ENCODE assay signal across 8 mouse cellular contexts in the genomic region with DNA sequence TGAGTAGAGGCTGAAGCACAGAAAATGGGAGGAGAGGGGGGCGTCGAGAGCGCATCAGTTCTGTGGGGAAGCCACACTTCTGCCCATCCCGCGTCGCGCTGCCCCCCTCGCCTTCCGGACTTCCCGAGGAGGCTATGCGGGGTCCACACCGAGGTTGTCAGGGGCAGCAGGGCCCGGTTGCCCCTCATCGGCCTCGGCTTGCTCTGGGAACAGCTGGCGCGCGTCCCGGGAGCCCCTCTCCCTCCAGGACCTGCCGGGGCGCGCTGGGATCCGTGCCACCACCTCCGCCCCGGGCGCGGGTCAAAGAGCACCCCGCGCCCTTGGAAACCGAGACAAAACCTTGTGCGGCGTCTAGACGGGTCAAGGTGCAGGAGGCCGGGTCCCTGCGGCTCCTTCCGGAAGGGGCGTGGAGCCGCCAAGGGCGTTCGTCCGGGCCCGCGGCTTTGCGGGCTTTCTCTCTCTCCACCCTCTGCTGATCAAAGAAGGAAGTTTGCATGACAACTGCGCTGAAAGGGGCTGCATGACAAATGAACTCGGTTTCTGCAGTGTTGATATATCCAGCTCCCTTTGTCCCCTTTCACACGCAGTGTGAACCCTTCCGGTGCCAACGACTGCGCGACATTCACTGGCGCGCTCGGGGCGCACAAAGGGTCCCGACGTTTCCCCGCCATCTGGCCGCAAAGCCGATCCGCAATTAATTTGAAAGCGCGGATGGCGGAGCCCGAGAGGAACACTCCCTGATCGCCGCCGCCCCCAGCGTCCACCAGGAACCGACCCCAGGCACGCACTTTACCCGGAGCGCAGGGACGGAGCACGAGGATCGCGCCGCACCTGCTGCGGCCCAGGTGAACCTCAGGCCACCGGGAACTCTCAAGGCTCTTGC. TPM values are rescaled to one million over a fixed set of nuclear protein-coding genes. Genes with fewer than 3 reads are reported as not detected.
DNase-seq lines count a peak whose midpoint lies in the region; ATAC-seq and TF ChIP-seq lines count a peak whose summit lies in the region.

No protein-coding gene starts in this region.

- no peaks in the 10 kb centered on the region for H3K9me3 ChIP-seq in lung, embryonic 14.5 days (ENCODE audit: low read depth, low read length)
- no peaks in the 10 kb centered on the region for H3K9me3 ChIP-seq in embryonic facial prominence, embryonic 11.5 days (replicated peaks; ENCODE audit: control insufficient read depth, low read length)

- H3K27me3 ChIP-seq in lung, embryonic 14.5 days (ENCODE audit: insufficient read depth, low read length) = peaks cover 95% of the 10 kb centered on the region
- peaks cover 56% of the 10 kb centered on the region for H3K27me3 ChIP-seq in embryonic facial prominence, embryonic 11.5 days (ENCODE audit: control insufficient read depth, insufficient read depth, low read length)

- TF ChIP-seq CTCF in lung, embryonic 14.5 days (IDR thresholded peaks at IDR 0.05; ENCODE audit: low read depth) = no peak
- TF ChIP-seq CTCF in lung, adult 2 months (IDR thresholded peaks at IDR 0.05; ENCODE audit: insufficient read depth, low read length) = no peak

- no peak for ATAC-seq in lung, embryonic 14.5 days (ENCODE audit: insufficient read depth)
- peak; percentile 52; the same call in 1 of the 2 replicates for ATAC-seq in embryonic facial prominence, embryonic 11.5 days (replicated peaks; ENCODE audit: insufficient number of reproducible peaks, low FRiP score, low TSS enrichment, low read depth)
- peak; percentile 53; the same call in 1 of the 2 replicates for ATAC-seq in megakaryocyte progenitor cell, adult 5-6 weeks (replicated peaks; ENCODE audit: poor library complexity)

- no peak overlapping the region for H3K27ac ChIP-seq in lung, embryonic 14.5 days (ENCODE audit: low read depth)
- no peak overlapping the region for H3K27ac ChIP-seq in embryonic facial prominence, embryonic 11.5 days (replicated peaks; ENCODE audit: low read depth, low read length)

- peak; percentile 16 for DNase-seq in lung, embryonic 14.5 days
- no peak for DNase-seq in lung, adult 2 months
- peak; percentile 48 for DNase-seq in embryonic facial prominence, embryonic 11.5 days (ENCODE audit: low spot score)
- peak; percentile 17 for DNase-seq in kidney, adult 11 months
- DNase-seq in ovary, postnatal 10 days (ENCODE audit: low spot score) = no peak
- DNase-seq in adrenal gland, adult 18-20 months (ENCODE audit: low spot score in 2 of 2) = no peak
- no peak for DNase-seq in layer of hippocampus, adult 9-11 months

- WGBS in lung, embryonic 14.5 days = 1% methylated on average over 80 of the region's 80 CpGs
- WGBS in lung, adult 2 months = under 1% methylated on average over 80 of the region's 80 CpGs
- WGBS in embryonic facial prominence, embryonic 11.5 days = under 1% methylated on average over 76 of the region's 80 CpGs

- no peaks in the 10 kb centered on the region for H3K36me3 ChIP-seq in lung, embryonic 14.5 days (ENCODE audit: insufficient read depth)
- H3K36me3 ChIP-seq in embryonic facial prominence, embryonic 11.5 days (replicated peaks; ENCODE audit: control insufficient read depth, insufficient read depth, low read depth, low read length) = no peaks in the 10 kb centered on the region

- no peak for TF ChIP-seq POLR2A in lung, adult 2 months (IDR thresholded peaks at IDR 0.05; ENCODE audit: borderline replicate concordance, extremely low read depth, low read depth, low read length)

- peak overlapping the region; percentile 31 for H3K4me3 ChIP-seq in lung, embryonic 14.5 days (ENCODE audit: low read depth, low read length)
- H3K4me3 ChIP-seq in lung, adult 2 months (replicated peaks; ENCODE audit: extremely low read depth, low read depth, low read length) = no peak overlapping the region
- H3K4me3 ChIP-seq in embryonic facial prominence, embryonic 11.5 days (ENCODE audit: low read depth, low read length) = peak overlapping the region; percentile 25

- peak overlapping the region; percentile 58 for H3K4me2 ChIP-seq in lung, embryonic 14.5 days
- H3K4me2 ChIP-seq in embryonic facial prominence, embryonic 11.5 days (ENCODE audit: low read depth, low read length) = peak overlapping the region; percentile 47

- H3K4me1 ChIP-seq in lung, embryonic 14.5 days (ENCODE audit: insufficient read depth) = no peaks in the 10 kb centered on the region
- no peaks in the 10 kb centered on the region for H3K4me1 ChIP-seq in lung, adult 2 months (ENCODE audit: control insufficient read depth, insufficient read depth, low read length)
- no peaks in the 10 kb centered on the region for H3K4me1 ChIP-seq in embryonic facial prominence, embryonic 11.5 days (ENCODE audit: control insufficient read depth, insufficient read depth, low read length)

- H3K9ac ChIP-seq in lung, embryonic 14.5 days = no peak overlapping the region
- H3K9ac ChIP-seq in embryonic facial prominence, embryonic 11.5 days (replicated peaks; ENCODE audit: low read length) = no peak overlapping the region; the same call in 1 of the 2 replicates

RNA-seq across cellular contexts. Expression of gene Cnpy1, which starts 35.8 kb away (rescaled TPM):
- 0.37 and 0.49 TPM in 2 replicates for polyA plus RNA-seq in lung, embryonic 14.5 days (2014; fragmentation: Nextera tagmentation; extraction: Ambion mirVana)
- 0.03 and 0.04 TPM in 2 replicates for polyA plus RNA-seq in lung, adult 2 months (2012; rRNA removed)
- 3.0 and 13.5 TPM in 2 replicates for polyA plus RNA-seq in embryonic facial prominence, embryonic 11.5 days (2014; fragmentation: Nextera tagmentation; extraction: Ambion mirVana)
- not detected in 2 replicates for total RNA-seq in megakaryocyte progenitor cell, adult 5-6 weeks (2015)
- total RNA-seq in megakaryocyte progenitor cell, adult 5-6 weeks (2017) = not detected in 2 replicates
- total RNA-seq in adrenal gland, adult 18-20 months (2021) = not detected

RNA-seq across cellular contexts. Expression of gene En2, which starts 44.3 kb away (rescaled TPM):
- polyA plus RNA-seq in lung, embryonic 14.5 days (2014; fragmentation: Nextera tagmentation; extraction: Ambion mirVana) = not detected in 2 replicates
- polyA plus RNA-seq in lung, adult 2 months (2012; rRNA removed) = not detected in 2 replicates
- 0.22 TPM in 1 of 2 replicates, not detected in the other for polyA plus RNA-seq in embryonic facial prominence, embryonic 11.5 days (2014; fragmentation: Nextera tagmentation; extraction: Ambion mirVana)
- total RNA-seq in megakaryocyte progenitor cell, adult 5-6 weeks (2015) = not detected in 2 replicates
- not detected in 2 replicates for total RNA-seq in megakaryocyte progenitor cell, adult 5-6 weeks (2017)
- under 1 TPM in 1 of 2 experiments, not detected in 1; 0.13 TPM for total RNA-seq in adrenal gland, adult 18-20 months (2021)

Comparison
In these comparisons a context has a peak if more than half of its experiments do, and no peak if none do; other contexts are left out.
1. DNase-seq: peak in lung, embryonic 14.5 days (single experiment), embryonic facial prominence, embryonic 11.5 days (single experiment) and kidney, adult 11 months (single experiment); none in lung, adult 2 months (single experiment), ovary, postnatal 10 days (single experiment), adrenal gland, adult 18-20 months (0 of 2) and layer of hippocampus, adult 9-11 months (single experiment).